Mouse (Mus musculus): ENCODE results near the gene Foxn3.

The Foxn3 gene

GRCm38 (mm10) chr12:99150126-99150525 lies 413.3 kb downstream of the Foxn3 start:
- DNase-seq, result peak; percentile 43

- DNase-seq, result no peak
Observed at GRCm38 (mm10) chr12:99149193-99149592, 414.2 kb downstream of the Foxn3 start.

Measured in right cerebral cortex, postnatal 14 days (tissue).